Mouse (Mus musculus): ENCODE results near the gene 4930562C15Rik.
A peak's percentile ranks its signal among the peaks of the same experiment; 100 is the strongest.

DNA sequence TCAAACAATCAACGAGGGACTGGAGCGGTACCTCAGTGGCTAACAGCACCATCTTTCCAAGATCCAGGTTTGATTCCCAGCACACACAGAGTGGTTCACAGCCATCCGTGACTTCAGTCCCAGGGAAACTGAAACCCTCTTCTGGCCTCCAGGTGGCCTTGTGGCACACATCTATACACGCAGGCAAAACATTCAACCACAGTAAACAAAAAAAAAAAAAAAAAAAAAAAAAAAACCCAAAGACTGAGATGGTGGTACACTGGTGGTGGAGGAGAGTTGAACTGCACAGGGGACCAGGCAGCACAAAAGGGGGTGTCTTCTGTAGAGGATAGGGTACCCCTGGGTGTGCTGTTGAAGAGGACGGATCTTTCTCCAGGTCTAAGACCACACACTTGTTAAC lies 35.3 kb downstream of the 4930562C15Rik start:
- no peak for TF ChIP-seq EP300 (IDR thresholded peaks at IDR 0.05)
- 0 out of 2 replicates have a peak, but pooled peaks have one; percentile 13 for TF ChIP-seq CTCF (IDR thresholded peaks at IDR 0.05)

All from lung, postnatal 0 days (tissue).